Mouse (Mus musculus): ENCODE results near the gene Mecom. TPM values are rescaled to one million over a fixed set of nuclear protein-coding genes. Genes with fewer than 3 reads are reported as not detected.

The Mecom gene
- total RNA-seq, 2 experiments from 2014 or later, result 4.2 to 4.7 TPM

DNA sequence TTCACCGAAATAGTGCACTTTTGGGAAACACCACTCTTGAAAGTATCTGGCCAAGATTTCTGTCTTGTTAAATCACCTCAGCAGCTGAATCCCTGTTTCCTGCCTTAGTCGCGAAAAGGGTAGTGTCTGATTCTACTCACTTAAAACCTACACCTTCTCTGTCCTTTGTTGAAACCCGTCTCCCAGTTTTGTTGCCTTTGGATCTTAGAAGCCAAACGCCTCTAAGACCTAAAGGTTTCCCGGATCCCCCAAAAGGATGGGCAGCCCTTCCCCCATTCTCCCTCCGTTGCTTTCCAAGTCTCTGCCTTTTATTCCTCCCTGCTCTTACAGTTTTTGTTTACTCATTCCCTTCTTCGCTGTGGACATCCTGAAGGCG lies 32.0 kb downstream of the Mecom start:
- no peak for DNase-seq (ENCODE audit: extremely low spot score in 1 of 2, low spot score in 2 of 2)
- intact Hi-C loops (cut with DNase I), result loop anchor here (10.0 kb wide), 3 partner anchors 291 to 701 kb away; no protein-coding TSS in a partner anchor

- intact Hi-C loops (cut with DNase I), result loop anchor here (10.0 kb wide), 3 partner anchors 290 to 700 kb away; no protein-coding TSS in a partner anchor
- peak in 1 of 2 experiments; percentile 75 for DNase-seq (ENCODE audit: extremely low spot score in 1 of 2, low spot score in 2 of 2)
Observed at GRCm38 (mm10) chr3:30514901-30515794, 32.7 kb downstream of the Mecom start.

GRCm38 (mm10) chr3:30514051-30514754 lies 33.6 kb downstream of the Mecom start:
- intact Hi-C loops (cut with DNase I), result loop anchor here (10.0 kb wide), 3 partner anchors 289 to 699 kb away; no protein-coding TSS in a partner anchor
- no peak for DNase-seq (ENCODE audit: extremely low spot score in 1 of 2, low spot score in 2 of 2)

GRCm38 (mm10) chr3:30513314-30513997 lies 34.4 kb downstream of the Mecom start:
- intact Hi-C loops (cut with DNase I), result loop anchor here (10.0 kb wide), 3 partner anchors 289 to 699 kb away; no protein-coding TSS in a partner anchor
- no peak for DNase-seq (ENCODE audit: extremely low spot score in 1 of 2, low spot score in 2 of 2)

GRCm38 (mm10) chr3:30512459-30513030 lies 35.3 kb downstream of the Mecom start:
- no peak for DNase-seq (ENCODE audit: extremely low spot score in 1 of 2, low spot score in 2 of 2)
- intact Hi-C loops (cut with DNase I), result loop anchor here (10.0 kb wide), 3 partner anchors 288 to 698 kb away; no protein-coding TSS in a partner anchor

GRCm38 (mm10) chr3:30511796-30512195 lies 36.0 kb downstream of the Mecom start:
- intact Hi-C loops (cut with DNase I), result loop anchor here (10.0 kb wide), 3 partner anchors 287 to 697 kb away; no protein-coding TSS in a partner anchor
- no peak for DNase-seq (ENCODE audit: extremely low spot score in 1 of 2, low spot score in 2 of 2)

DNA sequence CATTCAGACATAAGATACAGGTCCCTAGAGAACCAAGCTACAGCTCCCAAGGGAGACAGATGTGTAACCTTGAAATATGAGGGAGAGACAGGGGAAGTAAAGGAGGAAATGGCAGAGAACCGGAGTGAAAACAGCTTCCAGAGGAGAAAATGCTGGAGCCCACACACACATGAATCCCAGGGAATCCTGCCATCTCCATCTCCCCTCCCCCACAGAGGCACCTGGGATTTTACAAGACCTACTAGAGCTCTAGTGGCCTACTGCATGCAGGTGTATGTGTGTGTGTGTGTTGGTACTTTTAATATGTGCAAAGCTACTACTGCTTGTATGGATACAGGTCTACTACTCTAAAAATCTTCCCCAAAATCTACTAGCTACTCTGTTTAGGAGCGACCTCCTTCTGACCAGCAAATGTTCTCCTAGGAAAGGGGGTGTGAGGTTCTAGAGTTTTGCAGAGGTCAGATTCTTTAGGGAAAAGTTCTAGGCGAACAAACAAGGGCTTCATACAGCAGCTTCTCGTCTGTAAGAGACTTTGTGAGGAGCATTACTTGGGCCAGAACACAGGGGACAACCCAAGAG lies 36.7 kb downstream of the Mecom start:
- intact Hi-C loops (cut with DNase I), result loop anchor here (10.0 kb wide), 3 partner anchors 286 to 696 kb away; no protein-coding TSS in a partner anchor
- no peak for DNase-seq (ENCODE audit: extremely low spot score in 1 of 2, low spot score in 2 of 2)

- no peak for DNase-seq (ENCODE audit: extremely low spot score in 1 of 2, low spot score in 2 of 2)
- intact Hi-C loops (cut with DNase I), result loop anchor here (10.0 kb wide), 3 partner anchors 286 to 696 kb away; no protein-coding TSS in a partner anchor
Observed at GRCm38 (mm10) chr3:30510646-30511045, 37.2 kb downstream of the Mecom start.

- no peak for DNase-seq (ENCODE audit: extremely low spot score in 1 of 2, low spot score in 2 of 2)
Observed at GRCm38 (mm10) chr3:30510105-30510504, 37.7 kb downstream of the Mecom start.

GRCm38 (mm10) chr3:30508930-30509910 lies 38.6 kb downstream of the Mecom start:
- intact Hi-C loops (cut with DNase I), result no loop called here
- peak in 1 of 2 experiments; percentile 70 for DNase-seq (ENCODE audit: extremely low spot score in 1 of 2, low spot score in 2 of 2)

More at GRCm38 (mm10) chr3:30510105-30510504, 37.7 kb downstream of the Mecom start:
- intact Hi-C loops (cut with DNase I), result loop anchor here (10.0 kb wide), 3 partner anchors 285 to 695 kb away; no protein-coding TSS in a partner anchor

DNA sequence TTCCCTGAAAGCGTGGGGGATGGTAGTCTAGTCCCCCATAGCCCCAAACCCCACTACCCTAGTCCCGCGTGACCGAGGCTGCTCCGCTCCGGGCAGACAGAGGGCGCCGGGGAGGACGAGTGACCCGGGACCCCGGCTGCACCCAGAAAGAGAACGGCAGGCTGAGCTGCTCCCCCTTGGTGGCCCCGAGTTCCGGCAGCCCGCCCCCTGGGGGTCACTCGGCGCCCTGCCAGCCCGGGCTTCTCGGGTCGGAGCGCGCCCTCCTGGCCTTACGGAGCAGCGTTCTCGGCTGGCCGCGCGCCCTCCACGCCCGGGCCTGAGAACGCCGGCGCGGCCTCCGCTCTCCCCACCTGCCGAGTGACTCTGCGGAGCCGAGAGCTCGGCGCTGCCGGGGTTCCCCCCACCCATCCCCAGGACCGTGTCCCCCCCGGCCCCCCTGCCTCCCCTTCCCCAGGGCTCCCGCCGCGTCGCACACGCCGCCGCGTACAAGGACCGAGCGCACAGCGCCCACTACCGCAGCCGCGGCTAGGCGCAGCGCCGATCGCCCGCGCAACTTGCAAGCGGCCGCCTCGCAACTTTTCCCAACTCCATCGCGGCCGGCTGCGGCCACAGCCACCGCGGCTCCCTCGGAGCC lies 39.4 kb downstream of the Mecom start:
- intact Hi-C loops (cut with DNase I), result no loop called here
- peak in 1 of 2 experiments; percentile 86 for DNase-seq (ENCODE audit: extremely low spot score in 1 of 2, low spot score in 2 of 2)

GRCm38 (mm10) chr3:30507576-30508295 lies 40.1 kb downstream of the Mecom start:
- DNase-seq (ENCODE audit: extremely low spot score in 1 of 2, low spot score in 2 of 2), result peak in 1 of 2 experiments; percentile 45
- intact Hi-C loops (cut with DNase I), result no loop called here

DNA sequence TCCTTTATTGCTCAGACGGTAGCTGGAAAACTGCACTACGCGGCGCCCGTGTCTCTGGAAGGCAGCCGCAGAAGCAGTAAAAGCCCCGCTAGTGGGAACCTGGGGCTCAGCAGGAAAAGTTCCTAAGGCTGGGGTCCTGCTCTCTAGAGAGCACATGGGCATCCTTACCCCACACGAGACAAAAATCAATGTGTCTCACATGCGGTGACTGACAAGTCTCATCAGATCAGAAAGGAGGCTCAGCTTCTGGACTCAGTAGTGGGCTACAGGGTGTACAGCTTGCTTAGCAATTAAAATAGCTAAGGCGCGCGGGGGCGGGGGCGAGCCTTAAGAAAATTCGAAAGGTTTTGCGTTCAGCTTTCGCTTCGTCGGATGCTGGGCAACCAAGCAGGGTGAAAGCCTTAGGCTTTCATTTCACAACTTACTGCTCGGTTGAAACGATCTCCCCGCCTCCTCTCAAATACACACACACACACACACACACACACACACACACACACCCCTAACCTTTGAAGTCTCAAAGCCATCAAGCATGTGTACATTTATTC lies 40.7 kb downstream of the Mecom start:
- peak in 1 of 2 experiments; percentile 40 for DNase-seq (ENCODE audit: extremely low spot score in 1 of 2, low spot score in 2 of 2)
- intact Hi-C loops (cut with DNase I), result no loop called here

- DNase-seq (ENCODE audit: extremely low spot score in 1 of 2, low spot score in 2 of 2), result no peak
- intact Hi-C loops (cut with DNase I), result no loop called here
Observed at GRCm38 (mm10) chr3:30506329-30507027, 41.3 kb downstream of the Mecom start.

DNA sequence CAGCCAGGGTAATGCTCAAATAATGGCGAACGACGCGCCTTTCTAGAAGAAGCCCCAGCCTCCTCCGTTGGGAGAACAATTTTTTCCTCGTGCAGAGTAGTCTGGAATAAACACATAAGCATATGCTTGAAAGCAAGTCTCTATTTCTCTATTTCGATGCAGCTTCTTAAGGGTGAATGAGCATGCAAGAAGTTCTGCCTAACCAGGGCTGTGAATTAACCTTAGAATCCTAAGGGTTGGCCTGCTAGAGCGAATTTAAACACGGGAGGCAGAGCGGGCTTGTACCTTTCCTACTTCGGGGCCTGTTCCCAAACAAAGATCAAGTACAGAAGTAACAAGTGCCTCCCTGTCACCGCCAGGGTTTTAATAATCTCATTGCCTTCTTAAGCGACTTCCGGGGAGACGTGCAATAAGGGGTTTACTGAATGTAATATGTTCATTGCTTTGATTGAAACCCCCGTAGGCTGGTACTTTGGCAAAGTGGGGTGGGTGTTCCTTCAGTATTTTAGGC lies 42.0 kb downstream of the Mecom start:
- DNase-seq (ENCODE audit: extremely low spot score in 1 of 2, low spot score in 2 of 2), result no peak
- intact Hi-C loops (cut with DNase I), result no loop called here

Data from left cerebral cortex, postnatal 10 days (tissue).